Mouse (Mus musculus) forebrain, embryonic 16.5 days (tissue): ENCODE results near the gene Hmcn1. TPM values are rescaled to one million over a fixed set of nuclear protein-coding genes. Genes with fewer than 3 reads are reported as not detected.

Source experiments
- ATAC-seq: fragments of 200-750 bp; cut with Nextera tagmentation; 2 replicates; pipeline ENCODE4 v1.8.0; 2017; ENCODE audit warnings: mild to moderate bottlenecking, moderate library complexity
- H3K27ac ChIP-seq: fragments of 300-500 bp; sonication (generic); 2 replicates; pipeline ENCODE4 v1.5.1; 2014; ENCODE audit warnings: low read length, control low read depth
- H3K27me3 ChIP-seq: fragments of 300-500 bp; sonication (generic); replicated peaks from 2 replicates; pipeline ENCODE4 v1.6.1; 2014; ENCODE audit warnings: low read length; ENCODE audit not compliant: control insufficient read depth, insufficient read depth
- H3K36me3 ChIP-seq: fragments of 300-500 bp; sonication (generic); 2 replicates; pipeline ENCODE4 v1.6.1; 2014; ENCODE audit not compliant: control insufficient read depth, insufficient read depth
- H3K4me1 ChIP-seq: fragments of 300-500 bp; sonication (generic); replicated peaks from 2 replicates; pipeline ENCODE4 v1.6.1; 2014; ENCODE audit warnings: low read length; ENCODE audit not compliant: control insufficient read depth, insufficient read depth
- H3K4me2 ChIP-seq: fragments of 300-500 bp; sonication (generic); 2 replicates; pipeline ENCODE4 v1.6.1; 2014; ENCODE audit warnings: mild to moderate bottlenecking, low read length, control low read depth
- H3K4me3 ChIP-seq: fragments of 300-500 bp; sonication (generic); replicated peaks from 2 replicates; pipeline ENCODE4 v1.5.1; 2014; ENCODE audit warnings: mild to moderate bottlenecking, low read length, control low read depth
- H3K9ac ChIP-seq: fragments of 300-500 bp; sonication (generic); replicated peaks from 2 replicates; pipeline ENCODE4 v1.6.1; 2014; ENCODE audit warnings: low read depth, low read length, control low read depth
- H3K9me3 ChIP-seq: fragments of 300-500 bp; sonication (generic); 2 replicates; pipeline ENCODE4 v1.6.1; 2016; ENCODE audit warnings: low read length; ENCODE audit not compliant: control insufficient read depth
- WGBS: fragments of 180-500 bp; shearing (Covaris S2); extraction: QIAGEN DNeasy Blood & Tissue Kit; methylation state at CpG from one replicate; pipeline ENCODE4 v1.1.7; 2014; 5-methylcytosine and 5-hydroxymethylcytosine counted together
- polyA plus RNA-seq: library from polyadenylated mRNA; unstranded; fragments of >200 nt; fragmentation: Nextera tagmentation; extraction: Ambion mirVana; gene quantifications from 2 replicates; pipeline ENCODE4 v1.2.1, GENCODE M21; 2015

The Hmcn1 gene
- polyA plus RNA-seq, 1 experiment from 2014 or later: 1.3 TPM

DNA sequence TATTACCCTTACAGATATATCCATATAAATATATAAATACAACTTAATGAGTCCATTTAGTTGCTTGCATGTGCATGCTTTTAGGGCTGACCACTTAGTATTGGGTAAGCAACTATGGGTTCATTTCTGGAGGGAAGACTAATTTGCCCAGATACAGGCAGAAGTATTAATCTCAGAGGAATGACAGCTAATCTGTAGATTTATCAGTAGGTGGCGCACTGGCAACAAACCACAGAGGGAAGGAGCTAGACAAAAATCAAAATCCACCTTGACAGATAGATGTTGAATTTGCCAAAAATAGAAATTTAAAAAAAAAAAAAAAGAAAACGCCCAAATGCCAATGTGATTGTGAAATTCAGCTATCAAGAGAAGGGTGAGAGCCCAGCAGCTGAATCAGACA is 213.3 kb downstream of the Hmcn1 start:
- WGBS: 25% methylated on average over 2 of the region's 2 CpGs
- Histone ChIP-seq H3K4me3 (no peak overlapping the region), H3K27ac (no peak overlapping the region), H3K4me2 (no peak overlapping the region), H3K27me3 (no peaks in the 10 kb centered on the region), H3K9me3 (no peaks in the 10 kb centered on the region), H3K36me3 (no peaks in the 10 kb centered on the region), H3K9ac (no peak overlapping the region), H3K4me1 (peaks cover 3% of the 10 kb centered on the region; the same call in 1 of the 2 replicates)
- ATAC-seq: no peak

DNA sequence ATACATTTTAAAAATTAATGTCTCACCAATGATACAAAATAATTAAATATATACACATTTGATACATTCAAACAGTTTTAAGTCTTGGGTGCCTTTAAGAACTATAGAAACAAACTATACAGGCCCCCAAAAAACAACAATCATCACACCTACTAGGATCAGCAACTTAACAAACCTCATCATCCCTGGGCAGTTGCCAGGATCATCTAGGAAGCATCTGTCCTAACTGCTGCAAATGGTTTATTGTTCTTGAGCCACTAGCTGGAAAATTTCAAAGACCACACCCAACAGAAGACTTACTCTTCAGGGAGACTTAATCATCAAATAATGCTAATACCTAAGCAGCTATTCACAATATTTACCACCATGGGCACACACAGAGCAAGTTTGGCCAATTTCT is 216.5 kb downstream of the Hmcn1 start:
- no peaks in the 10 kb centered on the region for H3K27me3 ChIP-seq
- H3K4me1 ChIP-seq: peaks cover 3% of the 10 kb centered on the region; the same call in 1 of the 2 replicates
- ATAC-seq: no peak
- H3K9me3 ChIP-seq: no peaks in the 10 kb centered on the region
- H3K27ac ChIP-seq: no peak overlapping the region
- H3K4me3 ChIP-seq: no peak overlapping the region
- no peaks in the 10 kb centered on the region for H3K36me3 ChIP-seq
- no peak overlapping the region for H3K4me2 ChIP-seq
- H3K9ac ChIP-seq: no peak overlapping the region

DNA sequence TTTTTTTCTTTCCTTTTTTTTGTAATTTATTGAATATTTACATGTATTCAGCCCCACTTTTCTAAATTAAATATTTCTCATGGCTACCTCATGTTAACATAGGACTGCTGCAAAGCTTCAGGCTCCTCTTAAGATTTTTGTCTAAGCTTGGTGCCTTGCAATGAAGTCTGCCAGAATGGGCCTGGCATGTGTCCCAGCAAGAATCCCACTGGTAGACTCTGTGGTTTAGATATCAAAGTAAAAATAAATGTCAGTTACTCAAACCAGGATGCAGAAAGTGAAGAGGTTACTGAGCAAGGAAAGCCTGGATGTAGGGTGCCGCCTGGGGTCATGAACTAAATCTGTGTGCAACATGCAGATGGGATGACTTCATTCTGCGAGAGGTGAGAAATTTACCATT is 217.5 kb downstream of the Hmcn1 start:
- Histone ChIP-seq H3K27me3 (no peaks in the 10 kb centered on the region), H3K9me3 (no peaks in the 10 kb centered on the region), H3K9ac (no peak overlapping the region), H3K36me3 (no peaks in the 10 kb centered on the region), H3K4me3 (no peak overlapping the region), H3K4me1 (peaks cover 6% of the 10 kb centered on the region; the same call in 1 of the 2 replicates), H3K4me2 (no peak overlapping the region), H3K27ac (no peak overlapping the region)
- no peak for ATAC-seq
- WGBS: 54% methylated on average over 2 of the region's 2 CpGs

DNA sequence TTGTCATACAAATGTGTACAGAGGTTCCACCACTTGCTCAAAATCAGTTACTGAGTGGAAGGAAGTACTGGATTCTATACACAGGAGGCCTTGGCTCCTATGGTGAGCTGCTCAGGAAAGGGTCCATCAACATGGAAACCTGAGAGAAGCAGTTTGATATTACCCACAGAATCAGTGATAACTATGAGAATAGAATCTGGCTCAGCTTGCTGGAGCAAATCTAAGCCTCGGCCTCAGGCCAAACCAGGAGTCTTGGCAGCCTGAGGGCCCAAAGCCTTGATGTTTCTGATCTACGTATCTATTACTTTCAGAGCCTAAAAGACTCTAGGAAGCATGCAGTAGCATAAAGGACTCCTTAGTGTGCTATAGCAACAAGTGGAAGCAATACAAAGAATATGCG is 220.3 kb downstream of the Hmcn1 start:
- Histone ChIP-seq H3K4me2 (no peak overlapping the region), H3K27me3 (no peaks in the 10 kb centered on the region), H3K36me3 (no peaks in the 10 kb centered on the region), H3K4me3 (no peak overlapping the region), H3K9ac (no peak overlapping the region), H3K9me3 (no peaks in the 10 kb centered on the region), H3K27ac (no peak overlapping the region), H3K4me1 (peaks cover 6% of the 10 kb centered on the region; the same call in 1 of the 2 replicates)
- 80% methylated on average over 3 of the region's 3 CpGs for WGBS
- no peak for ATAC-seq

DNA sequence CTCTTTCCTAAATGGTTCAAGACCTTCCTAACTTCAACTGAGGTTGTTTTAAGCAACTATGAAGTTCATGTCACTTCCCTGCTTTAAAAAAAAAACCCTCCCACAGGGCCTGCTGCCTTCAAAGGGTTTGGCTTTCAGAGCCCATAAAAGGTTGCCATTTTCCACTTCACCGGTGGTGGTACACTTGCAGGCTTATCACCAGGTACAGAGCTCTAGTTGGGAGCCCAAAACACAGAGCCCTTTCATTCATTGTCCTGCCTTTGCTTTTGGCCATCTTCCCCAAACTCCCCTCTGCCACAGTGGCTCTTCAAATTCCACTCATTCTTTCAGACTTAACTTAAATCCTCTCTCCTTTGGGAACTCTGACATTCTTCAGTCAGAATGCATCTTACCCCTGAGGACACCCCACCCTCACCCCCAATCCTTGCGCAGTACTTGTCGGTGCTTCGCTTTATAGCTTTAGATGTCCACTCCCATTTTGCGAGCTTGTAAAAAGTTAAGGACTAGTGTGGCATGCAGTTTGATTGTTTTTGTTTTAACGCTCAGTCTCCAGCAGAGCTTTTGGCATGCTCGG is 222.2 kb downstream of the Hmcn1 start:
- H3K9me3 ChIP-seq: no peaks in the 10 kb centered on the region
- no peak overlapping the region for H3K4me2 ChIP-seq
- H3K9ac ChIP-seq: no peak overlapping the region
- no peak for ATAC-seq
- H3K4me1 ChIP-seq: peaks cover 6% of the 10 kb centered on the region; the same call in 1 of the 2 replicates
- no peak overlapping the region for H3K4me3 ChIP-seq
- H3K27ac ChIP-seq: no peak overlapping the region
- no peaks in the 10 kb centered on the region for H3K36me3 ChIP-seq
- H3K27me3 ChIP-seq: no peaks in the 10 kb centered on the region
- WGBS: 37% methylated on average over 7 of the region's 7 CpGs

DNA sequence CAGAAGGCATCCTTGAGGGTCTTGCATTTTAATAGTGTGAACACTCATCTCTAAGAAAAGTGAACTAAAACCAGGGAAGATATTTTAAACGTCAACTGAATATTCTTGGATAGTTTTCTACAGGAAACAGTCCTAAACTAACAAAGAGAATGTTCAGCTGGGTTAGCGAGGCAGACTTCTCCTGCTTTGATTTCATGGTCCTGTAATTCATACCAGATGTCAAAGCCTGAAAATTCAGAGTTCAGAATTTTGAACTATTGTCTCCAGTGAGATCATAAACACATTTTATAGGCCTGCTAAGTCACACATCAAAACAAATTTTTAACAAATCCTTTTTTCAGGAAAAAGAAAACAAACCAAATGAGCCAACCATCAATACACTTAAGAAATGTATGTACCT is 223.4 kb downstream of the Hmcn1 start:
- no peak overlapping the region for H3K9ac ChIP-seq
- no peak overlapping the region for H3K4me3 ChIP-seq
- ATAC-seq: no peak
- H3K36me3 ChIP-seq: no peaks in the 10 kb centered on the region
- H3K9me3 ChIP-seq: no peaks in the 10 kb centered on the region
- H3K4me1 ChIP-seq: peaks cover 3% of the 10 kb centered on the region; the same call in 1 of the 2 replicates
- no peak overlapping the region for H3K27ac ChIP-seq
- 95% methylated on average over 2 of the region's 2 CpGs for WGBS
- no peak overlapping the region for H3K4me2 ChIP-seq
- no peaks in the 10 kb centered on the region for H3K27me3 ChIP-seq

DNA sequence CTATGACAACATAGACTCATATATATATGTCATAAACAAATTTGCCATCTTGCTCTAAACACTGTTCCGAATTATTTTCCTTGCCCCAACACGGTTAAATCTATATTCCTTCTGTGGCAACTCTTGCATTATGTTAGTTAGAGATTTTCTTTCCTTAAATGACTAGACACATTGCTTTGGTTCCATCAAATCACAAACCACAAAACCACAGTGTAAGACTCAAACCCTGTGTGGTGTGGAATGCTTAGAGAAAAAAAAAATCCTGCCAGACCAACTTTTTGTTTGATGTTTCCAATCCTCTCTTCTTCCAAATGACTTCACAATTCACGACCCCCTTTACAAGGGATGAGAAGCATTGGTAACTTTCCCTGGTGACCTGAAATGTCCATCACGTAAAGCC is 231.6 kb downstream of the Hmcn1 start:
- Histone ChIP-seq H3K4me1 (no peaks in the 10 kb centered on the region), H3K27me3 (no peaks in the 10 kb centered on the region)
- no peak for ATAC-seq

DNA sequence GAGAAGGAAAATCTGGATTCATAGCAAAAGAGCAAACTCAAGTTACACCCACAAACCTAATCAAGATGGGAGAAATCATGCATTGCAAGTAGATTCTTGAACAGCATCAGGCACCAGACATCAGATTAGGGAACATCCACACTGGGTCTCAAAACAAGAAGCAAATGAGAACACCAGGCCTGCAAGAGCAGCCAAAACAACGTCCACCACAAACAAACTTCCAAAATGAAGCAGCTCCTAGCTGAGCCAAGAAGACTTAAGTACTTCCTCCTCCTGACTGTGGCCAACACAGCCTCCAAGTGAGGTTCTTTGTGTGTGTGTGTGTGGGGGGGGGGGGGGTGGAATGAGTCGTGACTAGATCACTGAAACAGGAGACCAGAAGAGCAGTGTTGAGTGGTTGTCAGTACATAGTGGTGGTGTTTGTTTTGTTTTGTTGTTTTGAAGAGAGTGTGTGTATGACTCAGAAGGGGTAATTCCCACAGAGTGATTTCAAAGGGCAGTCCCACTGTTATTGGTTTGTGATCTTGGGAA is 232.4 kb downstream of the Hmcn1 start:
- Histone ChIP-seq H3K27ac (no peak overlapping the region), H3K4me1 (no peaks in the 10 kb centered on the region), H3K9me3 (no peaks in the 10 kb centered on the region), H3K4me3 (no peak overlapping the region), H3K27me3 (no peaks in the 10 kb centered on the region), H3K9ac (no peak overlapping the region), H3K36me3 (no peaks in the 10 kb centered on the region), H3K4me2 (no peak overlapping the region)
- WGBS: 71% methylated on average over 1 of the region's 2 CpGs
- ATAC-seq: no peak

More for the DNA sequence above, 231.6 kb downstream of the Hmcn1 start:
- 78% methylated on average over 4 of the region's 4 CpGs for WGBS
- Histone ChIP-seq H3K27ac (no peak overlapping the region), H3K36me3 (no peaks in the 10 kb centered on the region), H3K9me3 (no peaks in the 10 kb centered on the region), H3K4me2 (no peak overlapping the region), H3K4me3 (no peak overlapping the region), H3K9ac (no peak overlapping the region)

DNA sequence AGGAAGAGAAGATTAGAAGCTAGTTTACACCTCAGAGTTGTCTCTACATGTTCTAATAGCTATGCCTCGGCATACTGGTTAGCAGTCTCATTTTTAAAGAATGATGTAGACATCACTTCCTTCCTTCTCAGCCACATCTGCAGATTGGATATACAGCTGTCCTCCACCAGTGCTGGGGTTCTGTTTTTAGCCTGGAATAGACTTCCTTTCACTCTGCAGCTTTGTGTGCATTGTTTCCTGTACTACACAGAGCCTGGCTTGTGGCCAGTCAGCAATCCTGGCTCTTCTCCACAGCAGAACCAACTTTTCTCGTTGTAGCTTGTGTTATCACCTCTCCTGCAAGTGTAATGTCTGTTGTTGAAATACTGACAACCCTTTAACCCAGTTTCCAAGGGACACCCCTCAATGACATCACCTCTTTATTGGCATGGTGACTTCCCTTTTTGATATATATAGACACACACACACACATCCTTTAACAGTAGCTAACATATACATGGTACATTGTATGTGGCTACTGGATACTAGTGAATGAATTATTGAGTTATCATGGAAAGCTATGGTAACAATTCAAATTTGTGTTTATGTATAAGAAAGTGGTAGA is 233.7 kb downstream of the Hmcn1 start:
- Histone ChIP-seq H3K4me3 (no peak overlapping the region), H3K4me1 (no peaks in the 10 kb centered on the region), H3K36me3 (no peaks in the 10 kb centered on the region), H3K27me3 (no peaks in the 10 kb centered on the region), H3K9me3 (no peaks in the 10 kb centered on the region), H3K27ac (no peak overlapping the region), H3K9ac (no peak overlapping the region), H3K4me2 (no peak overlapping the region)
- no peak for ATAC-seq
- WGBS: 60% methylated on average over 2 of the region's 2 CpGs
